In genomic region chr7:107747954-107748353, GRCm38 (mm10) we compare ENCODE assay signal across 9 mouse cellular contexts. TPM values are rescaled to one million over a fixed set of nuclear protein-coding genes. Genes with fewer than 3 reads are reported as not detected.
A peak's percentile ranks its signal among the peaks of the same experiment; 100 is the strongest.
DNase-seq lines count a peak whose midpoint lies in the region; ATAC-seq and TF ChIP-seq lines count a peak whose summit lies in the region.
"Had no signal": no experiment of that assay in that cellular context is flagged by ENCODE, and none has a peak within 500 bp of the region (broad histone marks: within the 10 kb centered on the region; RNA-seq: fewer than 3 reads in every experiment).

No protein-coding gene starts in this region.

- ATAC-seq in heart, postnatal 0 days (ENCODE audit: insufficient read depth, low read depth) = no peak
- peak; percentile 26 for ATAC-seq in midbrain, embryonic 11.5 days (ENCODE audit: low FRiP score)
- peak; percentile 38; the same call in 1 of the 2 replicates for ATAC-seq in stomach, postnatal 0 days (ENCODE audit: low FRiP score, low TSS enrichment)

- H3K4me2 ChIP-seq in heart, postnatal 0 days (ENCODE audit: low read depth, low read length) = no peak overlapping the region
- no peak overlapping the region for H3K4me2 ChIP-seq in midbrain, embryonic 11.5 days
- no peak overlapping the region for H3K4me2 ChIP-seq in stomach, postnatal 0 days (replicated peaks; ENCODE audit: low read depth)

- peaks cover 25% of the 10 kb centered on the region for H3K36me3 ChIP-seq in heart, postnatal 0 days (replicated peaks; ENCODE audit: control insufficient read depth, insufficient read depth, low read length)
- H3K36me3 ChIP-seq in heart, embryonic 10.5 days = peaks cover 21% of the 10 kb centered on the region
- no peaks in the 10 kb centered on the region for H3K36me3 ChIP-seq in MEL (ENCODE audit: control insufficient read depth in 1 of 2, insufficient read depth in 2 of 2, low read length in 2 of 2)
- H3K36me3 ChIP-seq in midbrain, embryonic 11.5 days (ENCODE audit: control insufficient read depth, insufficient read depth, low read length) = no peaks in the 10 kb centered on the region
- peaks cover 16% of the 10 kb centered on the region for H3K36me3 ChIP-seq in stomach, postnatal 0 days (ENCODE audit: control insufficient read depth, insufficient read depth, low read length)

- TF ChIP-seq RAD21 in MEL (IDR thresholded peaks at IDR 0.05; ENCODE audit: low read depth, low read length) = no peak

- peak; percentile 59 for DNase-seq in heart, postnatal 0 days (ENCODE audit: low spot score)
- no peak for DNase-seq in heart, embryonic 10.5 days (ENCODE audit: low spot score)
- peak; percentile 4 for DNase-seq in MEL (ENCODE audit: low read depth, low spot score)
- peak; percentile 22 to 33 for DNase-seq in cerebellum, adult 2 months
- peak; percentile 21 to 28 for DNase-seq in frontal cortex, postnatal 36 days (ENCODE audit: low spot score in 2 of 2)
- peak; percentile 63 to 71 for DNase-seq in layer of hippocampus, postnatal 10 days (ENCODE audit: low spot score in 2 of 2)
- peak; percentile 92 for DNase-seq in midbrain, embryonic 11.5 days (ENCODE audit: low spot score, missing footprints)
- DNase-seq in stomach, postnatal 0 days (ENCODE audit: low spot score) = peak; percentile 73

- peak; percentile 74 for TF ChIP-seq CTCF in heart, postnatal 0 days (IDR thresholded peaks at IDR 0.05; ENCODE audit: low read depth)
- TF ChIP-seq CTCF in MEL (IDR thresholded peaks at IDR 0.05 in 2 of 3, conservative IDR thresholded peaks at IDR 0.05 in 1 of 3; ENCODE audit: control insufficient read depth in 1 of 3, insufficient read depth in 1 of 3, low read depth in 2 of 3, low read length in 3 of 3, poor library complexity in 1 of 3, severe bottlenecking in 1 of 3) = peak in 1 of 3 experiments; percentile 17; a peak in 1 of 6 replicates
- TF ChIP-seq CTCF in cerebellum, adult 2 months (IDR thresholded peaks at IDR 0.05; ENCODE audit: borderline replicate concordance, insufficient read depth, low read depth, low read length) = peak; percentile 65
- peak; percentile 88 for TF ChIP-seq CTCF in stomach, postnatal 0 days (IDR thresholded peaks at IDR 0.05; ENCODE audit: low read depth)

- no peaks in the 10 kb centered on the region for H3K27me3 ChIP-seq in heart, postnatal 0 days (ENCODE audit: control insufficient read depth, insufficient read depth, low read length)
- 0 out of 2 replicates have a peak, but pooled peaks cover 6% of the 10 kb centered on the region for H3K27me3 ChIP-seq in heart, embryonic 10.5 days (ENCODE audit: insufficient read depth, poor library complexity, severe bottlenecking)
- no peaks in the 10 kb centered on the region for H3K27me3 ChIP-seq in MEL (ENCODE audit: control insufficient read depth in 1 of 2, insufficient read depth in 2 of 2, low read length in 2 of 2)
- H3K27me3 ChIP-seq in cerebellum, adult 2 months (ENCODE audit: control insufficient read depth, insufficient read depth, low read length) = no peaks in the 10 kb centered on the region
- no peaks in the 10 kb centered on the region for H3K27me3 ChIP-seq in midbrain, embryonic 11.5 days (ENCODE audit: control insufficient read depth, insufficient read depth, low read length)
- H3K27me3 ChIP-seq in stomach, postnatal 0 days (ENCODE audit: control insufficient read depth, insufficient read depth, low read length) = no peaks in the 10 kb centered on the region

- H3K79me2 ChIP-seq in MEL (ENCODE audit: control insufficient read depth, insufficient read depth, low read length, poor library complexity) = no peaks in the 10 kb centered on the region

- no peak overlapping the region for H3K27ac ChIP-seq in heart, postnatal 0 days (ENCODE audit: low read depth)
- no peak overlapping the region for H3K27ac ChIP-seq in heart, embryonic 10.5 days
- no peak overlapping the region for H3K27ac ChIP-seq in MEL (ENCODE audit: control insufficient read depth, low read depth, low read length)
- H3K27ac ChIP-seq in cerebellum, adult 2 months (ENCODE audit: insufficient read depth, low read length) = no peak overlapping the region
- H3K27ac ChIP-seq in midbrain, embryonic 11.5 days (ENCODE audit: low read depth, low read length) = no peak overlapping the region
- no peak overlapping the region for H3K27ac ChIP-seq in stomach, postnatal 0 days (replicated peaks)

- H3K4me1 ChIP-seq in heart, postnatal 0 days (ENCODE audit: control insufficient read depth, insufficient read depth) = no peaks in the 10 kb centered on the region
- H3K4me1 ChIP-seq in heart, embryonic 10.5 days = no peaks in the 10 kb centered on the region
- H3K4me1 ChIP-seq in MEL (ENCODE audit: control insufficient read depth in 1 of 2, insufficient read depth in 2 of 2, low read length in 2 of 2) = no peaks in the 10 kb centered on the region
- H3K4me1 ChIP-seq in cerebellum, adult 2 months (ENCODE audit: control insufficient read depth, insufficient read depth, low read length) = no peaks in the 10 kb centered on the region
- no peaks in the 10 kb centered on the region for H3K4me1 ChIP-seq in midbrain, embryonic 11.5 days (ENCODE audit: control insufficient read depth, insufficient read depth, low read length)
- H3K4me1 ChIP-seq in stomach, postnatal 0 days (replicated peaks; ENCODE audit: control insufficient read depth, insufficient read depth) = no peaks in the 10 kb centered on the region

- no peak overlapping the region for H3K9ac ChIP-seq in heart, postnatal 0 days (replicated peaks; ENCODE audit: low read depth, low read length)
- no peak overlapping the region for H3K9ac ChIP-seq in MEL (ENCODE audit: control insufficient read depth, low read depth, low read length, poor library complexity, severe bottlenecking)
- H3K9ac ChIP-seq in midbrain, embryonic 11.5 days (ENCODE audit: low read length) = no peak overlapping the region
- no peak overlapping the region for H3K9ac ChIP-seq in stomach, postnatal 0 days (ENCODE audit: low read length)

- no peak overlapping the region for H3K4me3 ChIP-seq in heart, postnatal 0 days (ENCODE audit: low read depth, low read length)
- H3K4me3 ChIP-seq in heart, embryonic 10.5 days = no peak overlapping the region
- no peak overlapping the region for H3K4me3 ChIP-seq in MEL (ENCODE audit: control insufficient read depth in 1 of 2, insufficient read depth in 1 of 2, low read depth in 2 of 2, low read length in 2 of 2)
- H3K4me3 ChIP-seq in cerebellum, adult 2 months (replicated peaks; ENCODE audit: insufficient read depth, low read depth, low read length) = no peak overlapping the region
- no peak overlapping the region for H3K4me3 ChIP-seq in midbrain, embryonic 11.5 days (ENCODE audit: low read depth, low read length)
- no peak overlapping the region for H3K4me3 ChIP-seq in stomach, postnatal 0 days (ENCODE audit: low read depth, low read length)

- 23% methylated on average over 2 of the region's 2 CpGs for WGBS in heart, postnatal 0 days
- 11% methylated on average over 2 of the region's 2 CpGs for WGBS in heart, embryonic 10.5 days
- 25% methylated on average over 2 of the region's 2 CpGs for WGBS in cerebellum, adult 2 months
- 18% methylated on average over 2 of the region's 2 CpGs for WGBS in midbrain, embryonic 11.5 days
- 13% methylated on average over 2 of the region's 2 CpGs for WGBS in stomach, postnatal 0 days

- no peaks in the 10 kb centered on the region for H3K9me3 ChIP-seq in heart, postnatal 0 days (replicated peaks; ENCODE audit: control insufficient read depth, low read length)
- no peaks in the 10 kb centered on the region for H3K9me3 ChIP-seq in heart, embryonic 10.5 days
- H3K9me3 ChIP-seq in MEL (replicated peaks; ENCODE audit: insufficient read depth, low read length) = no peaks in the 10 kb centered on the region
- no peaks in the 10 kb centered on the region for H3K9me3 ChIP-seq in midbrain, embryonic 11.5 days (ENCODE audit: control insufficient read depth, low read length)
- H3K9me3 ChIP-seq in stomach, postnatal 0 days (ENCODE audit: control insufficient read depth, low read length) = no peaks in the 10 kb centered on the region

- no peak for TF ChIP-seq POLR2A in MEL (IDR thresholded peaks at IDR 0.05; ENCODE audit: control insufficient read depth in 1 of 2, insufficient read depth in 1 of 2, low read depth in 1 of 2, low read length in 2 of 2, poor library complexity in 1 of 2)
- TF ChIP-seq POLR2A in cerebellum, adult 2 months (IDR thresholded peaks at IDR 0.05; ENCODE audit: borderline replicate concordance, insufficient read depth, low read length) = no peak

- TF ChIP-seq EP300 in heart, postnatal 0 days (IDR thresholded peaks at IDR 0.05; ENCODE audit: low read depth) = no peak
- TF ChIP-seq EP300 in MEL (IDR thresholded peaks at IDR 0.05; ENCODE audit: low read depth in 1 of 2, low read length in 2 of 2) = no peak
- no peak for TF ChIP-seq EP300 in stomach, postnatal 0 days (optimal IDR thresholded peaks at IDR 0.05)

TF ChIP-seq in MEL, 35 proteins besides CTCF, POLR2A, EP300 and RAD21:
- no peak for TF ChIP-seq MAFK (IDR thresholded peaks at IDR 0.05; ENCODE audit: borderline replicate concordance, low read depth, low read length)

RNA-seq across cellular contexts. Expression of gene Cyb5r2, which starts 9.9 kb away (rescaled TPM):
- not detected in 2 replicates for total RNA-seq in heart, postnatal 0 days (2014; rRNA removed; ENCODE audit: low replicate concordance)
- 1.0 TPM in 2 replicates for polyA plus RNA-seq in heart, postnatal 0 days (2015; fragmentation: Nextera tagmentation; extraction: Ambion mirVana)
- 1.2 and 1.3 TPM in 2 replicates for polyA plus RNA-seq in heart, embryonic 10.5 days (2016; fragmentation: Nextera tagmentation; extraction: Ambion mirVana)
- total RNA-seq in MEL (2012; rRNA removed) = not detected in 2 replicates
- not detected for polyA plus RNA-seq in MEL (2012; ENCODE audit: insufficient read depth in 1 of 2, insufficient read length in 2 of 2, low read depth in 1 of 2, low replicate concordance in 2 of 2, missing spikeins in 1 of 2)
- 0.47 and 0.51 TPM in 2 replicates for polyA plus RNA-seq in cerebellum, adult 2 months (2012; rRNA removed)
- total RNA-seq in layer of hippocampus, postnatal 10 days (2021) = under 1 TPM in 1 of 2 experiments, not detected in 1; 0.30 TPM
- polyA plus RNA-seq in midbrain, embryonic 11.5 days (2014; fragmentation: Nextera tagmentation; extraction: Ambion mirVana) = 0.56 TPM in 1 of 2 replicates, not detected in the other
- 0.04 and 0.08 TPM in 2 replicates for polyA plus RNA-seq in stomach, postnatal 0 days (2015; fragmentation: Nextera tagmentation; extraction: Ambion mirVana)
- total RNA-seq: layer of hippocampus, postnatal 36 days had no signal

RNA-seq across cellular contexts. Expression of gene Ovch2, which starts 53.1 kb away (rescaled TPM):
- not detected in 2 replicates for total RNA-seq in heart, postnatal 0 days (2014; rRNA removed; ENCODE audit: low replicate concordance)
- not detected in 2 replicates for polyA plus RNA-seq in heart, postnatal 0 days (2015; fragmentation: Nextera tagmentation; extraction: Ambion mirVana)
- not detected in 2 replicates for polyA plus RNA-seq in heart, embryonic 10.5 days (2016; fragmentation: Nextera tagmentation; extraction: Ambion mirVana)
- not detected in 2 replicates for total RNA-seq in MEL (2012; rRNA removed)
- not detected for polyA plus RNA-seq in MEL (2012; ENCODE audit: insufficient read depth in 1 of 2, insufficient read length in 2 of 2, low read depth in 1 of 2, low replicate concordance in 2 of 2, missing spikeins in 1 of 2)
- polyA plus RNA-seq in cerebellum, adult 2 months (2012; rRNA removed) = not detected in 2 replicates
- not detected for total RNA-seq in layer of hippocampus, postnatal 10 days (2021)
- not detected in 2 replicates for polyA plus RNA-seq in midbrain, embryonic 11.5 days (2014; fragmentation: Nextera tagmentation; extraction: Ambion mirVana)
- polyA plus RNA-seq in stomach, postnatal 0 days (2015; fragmentation: Nextera tagmentation; extraction: Ambion mirVana) = not detected in 2 replicates
- total RNA-seq: layer of hippocampus, postnatal 36 days had no signal
